Mouse (Mus musculus): ENCODE data around the gene Clca3a1. TPM values are rescaled to one million over a fixed set of nuclear protein-coding genes. Genes with fewer than 3 reads are reported as not detected.

The Clca3a1 gene
- polyA plus RNA-seq, 1 experiment: 0.12 TPM

DNA sequence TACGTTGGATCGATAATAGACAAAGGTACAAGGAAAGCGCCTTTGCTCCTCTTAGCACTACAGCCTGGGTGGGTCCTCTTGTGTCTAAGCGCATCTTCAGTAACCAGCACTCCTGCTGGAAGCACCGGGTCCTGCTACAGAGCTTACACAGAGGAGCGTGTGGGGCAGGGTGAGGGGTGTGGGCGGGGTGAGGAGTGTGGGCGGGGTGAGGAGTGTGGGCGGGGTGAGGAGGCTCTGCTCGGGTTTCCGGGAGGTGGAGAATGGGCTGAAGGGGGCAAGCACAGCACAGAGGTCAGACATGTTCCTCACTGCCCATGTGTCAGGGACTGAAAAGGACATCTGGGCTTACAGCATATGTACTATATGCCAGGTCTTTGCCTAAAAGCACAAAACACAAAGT lies 71.5 kb downstream of the Clca3a1 start:
- Histone ChIP-seq H3ac (ENCODE audit: control insufficient read depth, insufficient read length, low read depth) (no peak overlapping the region), H3K27me3 (ENCODE audit: control insufficient read depth, insufficient read depth, insufficient read length) (no peaks in the 10 kb centered on the region), H3K79me2 (ENCODE audit: control insufficient read depth, insufficient read depth) (no peaks in the 10 kb centered on the region), H3K79me3 (ENCODE audit: low read depth) (no peaks in the 10 kb centered on the region), H3K36me3 (ENCODE audit: control insufficient read depth, insufficient read depth) (peaks cover 88% of the 10 kb centered on the region), H3K4me3 (ENCODE audit: insufficient read depth, poor library complexity, severe bottlenecking) (no peak overlapping the region)
- TF ChIP-seq MYOG (IDR thresholded peaks at IDR 0.05; ENCODE audit: control insufficient read depth, extremely low read depth, insufficient read length) (no peak), CEBPB (IDR thresholded peaks at IDR 0.05; ENCODE audit: low read depth) (no peak), CTCF (IDR thresholded peaks at IDR 0.05; ENCODE audit: control insufficient read depth, insufficient read depth, insufficient read length) (no peak), MYOD1 (IDR thresholded peaks at IDR 0.05; ENCODE audit: control insufficient read depth, insufficient read length, low read depth) (no peak), MAX (IDR thresholded peaks at IDR 0.05) (no peak), FOSL1 (IDR thresholded peaks at IDR 0.05; ENCODE audit: insufficient read depth, low read length, poor library complexity, severe bottlenecking) (no peak), USF1 (IDR thresholded peaks at IDR 0.05; ENCODE audit: low read depth) (no peak)

DNA sequence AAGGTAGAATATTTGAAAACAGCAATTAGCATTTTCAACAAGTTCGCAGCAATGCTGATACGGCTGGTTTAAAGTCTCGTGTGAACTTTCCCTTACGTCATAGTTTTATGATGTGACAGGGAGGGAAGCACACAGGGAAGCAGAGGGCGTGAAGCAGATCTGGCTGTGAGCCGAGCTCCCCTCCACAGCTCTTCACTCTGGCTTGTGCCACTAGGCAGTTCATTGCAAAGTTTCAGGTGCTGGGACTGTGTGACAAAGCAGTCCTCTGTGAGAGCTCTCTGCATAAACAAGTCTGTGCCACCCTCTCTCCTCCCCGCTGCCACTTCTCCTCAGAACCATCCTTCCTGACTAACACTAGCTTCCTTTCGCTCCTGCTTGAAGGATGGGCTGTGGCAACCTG lies 72.5 kb downstream of the Clca3a1 start:
- Histone ChIP-seq H3K36me3 (ENCODE audit: control insufficient read depth, insufficient read depth) (peaks cover 85% of the 10 kb centered on the region), H3K4me3 (ENCODE audit: insufficient read depth, poor library complexity, severe bottlenecking) (no peak overlapping the region), H3K79me2 (ENCODE audit: control insufficient read depth, insufficient read depth) (no peaks in the 10 kb centered on the region), H3K27me3 (ENCODE audit: control insufficient read depth, insufficient read depth, insufficient read length) (no peaks in the 10 kb centered on the region), H3ac (ENCODE audit: control insufficient read depth, insufficient read length, low read depth) (no peak overlapping the region), H3K79me3 (ENCODE audit: low read depth) (no peaks in the 10 kb centered on the region)
- TF ChIP-seq CEBPB (IDR thresholded peaks at IDR 0.05; ENCODE audit: low read depth): no peak
- no peak for TF ChIP-seq MYOG (IDR thresholded peaks at IDR 0.05; ENCODE audit: control insufficient read depth, extremely low read depth, insufficient read length)
- TF ChIP-seq USF1 (IDR thresholded peaks at IDR 0.05; ENCODE audit: low read depth): no peak
- TF ChIP-seq CTCF (IDR thresholded peaks at IDR 0.05; ENCODE audit: control insufficient read depth, insufficient read depth, insufficient read length): no peak

DNA sequence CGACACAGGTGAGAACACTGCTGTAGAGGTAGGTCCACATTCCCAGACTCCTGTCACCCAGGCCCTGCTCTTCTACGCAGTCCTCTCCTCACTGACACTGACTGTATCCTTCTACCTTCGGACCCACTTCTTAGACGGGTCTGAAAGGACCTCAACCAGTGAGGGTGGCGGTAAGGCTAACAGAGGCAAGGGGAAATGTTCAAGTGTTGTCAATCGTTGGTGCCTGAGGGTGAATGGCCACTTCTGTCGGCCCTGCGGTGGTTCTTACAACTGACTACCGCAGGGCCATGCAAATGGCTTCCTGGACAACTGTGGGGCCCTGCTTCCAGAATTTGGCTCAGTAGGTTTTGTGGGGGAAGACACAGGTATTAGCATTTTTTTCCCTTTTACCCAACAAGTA lies 73.2 kb downstream of the Clca3a1 start:
- peaks cover 78% of the 10 kb centered on the region for H3K36me3 ChIP-seq (ENCODE audit: control insufficient read depth, insufficient read depth)
- TF ChIP-seq CEBPB (IDR thresholded peaks at IDR 0.05; ENCODE audit: low read depth): no peak

DNA sequence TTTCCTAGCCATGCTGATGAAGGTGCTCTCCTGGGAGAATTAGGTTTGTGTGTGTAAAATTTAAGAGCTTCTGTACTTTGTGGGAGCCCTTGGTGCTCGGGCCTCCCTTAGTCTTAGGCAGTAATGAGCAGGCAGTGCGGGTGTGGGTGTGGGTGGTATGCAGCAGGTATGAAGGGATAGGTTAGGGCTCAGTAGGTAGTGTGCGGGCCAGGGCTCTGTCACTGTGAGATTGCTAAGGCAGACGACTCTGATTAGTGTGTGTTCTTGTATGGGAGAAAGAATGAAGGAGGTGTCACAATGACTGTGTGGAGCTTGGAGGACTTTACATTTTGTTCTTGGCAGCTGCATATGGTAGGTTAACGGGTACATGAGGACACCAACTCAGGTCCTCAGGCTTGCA lies 74.6 kb downstream of the Clca3a1 start:
- Histone ChIP-seq H3K36me3 (ENCODE audit: control insufficient read depth, insufficient read depth) (peaks cover 65% of the 10 kb centered on the region), H3K79me2 (ENCODE audit: control insufficient read depth, insufficient read depth) (no peaks in the 10 kb centered on the region), H3K79me3 (ENCODE audit: low read depth) (no peaks in the 10 kb centered on the region), H3ac (ENCODE audit: control insufficient read depth, insufficient read length, low read depth) (no peak overlapping the region), H3K4me3 (ENCODE audit: insufficient read depth, poor library complexity, severe bottlenecking) (no peak overlapping the region), H3K27me3 (ENCODE audit: control insufficient read depth, insufficient read depth, insufficient read length) (no peaks in the 10 kb centered on the region)
- no peak for TF ChIP-seq FOSL1 (IDR thresholded peaks at IDR 0.05; ENCODE audit: insufficient read depth, low read length, poor library complexity, severe bottlenecking)
- TF ChIP-seq USF1 (IDR thresholded peaks at IDR 0.05; ENCODE audit: low read depth): no peak
- TF ChIP-seq CTCF (IDR thresholded peaks at IDR 0.05; ENCODE audit: control insufficient read depth, insufficient read depth, insufficient read length): no peak

More for the DNA sequence above, 73.2 kb downstream of the Clca3a1 start:
- no peaks in the 10 kb centered on the region for H3K79me3 ChIP-seq (ENCODE audit: low read depth)
- no peak overlapping the region for H3K4me3 ChIP-seq (ENCODE audit: insufficient read depth, poor library complexity, severe bottlenecking)
- H3K27me3 ChIP-seq (ENCODE audit: control insufficient read depth, insufficient read depth, insufficient read length): no peaks in the 10 kb centered on the region
- H3K79me2 ChIP-seq (ENCODE audit: control insufficient read depth, insufficient read depth): no peaks in the 10 kb centered on the region
- no peak overlapping the region for H3ac ChIP-seq (ENCODE audit: control insufficient read depth, insufficient read length, low read depth)

DNA sequence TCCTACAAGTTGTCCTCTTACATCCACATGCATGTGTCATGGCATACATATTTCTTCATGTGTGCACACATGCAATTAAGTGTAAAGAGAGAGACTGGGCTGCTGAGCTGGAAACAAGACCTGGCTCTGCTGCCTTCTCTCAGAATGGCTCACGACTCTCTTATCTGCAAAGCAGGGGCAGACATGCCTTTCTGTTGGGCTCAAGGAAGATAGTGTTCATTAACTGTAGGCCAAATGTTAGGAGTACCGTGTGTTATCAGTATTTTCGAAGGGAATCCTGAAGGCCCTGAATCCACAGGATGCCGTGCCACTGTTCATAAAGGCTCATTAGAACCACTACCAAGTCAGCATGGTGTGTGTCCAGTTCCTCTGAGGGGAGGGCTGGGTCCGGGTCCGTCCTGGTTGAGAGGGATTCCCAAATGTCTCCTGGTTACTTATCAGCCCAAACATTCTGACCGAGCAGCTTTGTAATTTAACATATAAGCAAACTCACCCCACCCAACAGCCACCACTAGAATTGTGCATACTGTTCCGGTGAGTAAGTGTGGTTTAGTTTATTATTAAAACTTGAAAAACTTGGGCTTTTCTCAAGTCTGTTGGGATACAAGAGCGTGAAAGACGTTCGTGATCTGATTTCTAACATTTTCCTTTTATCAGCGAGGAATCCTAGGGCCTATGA lies 77.5 kb downstream of the Clca3a1 start:
- TF ChIP-seq MYOG (IDR thresholded peaks at IDR 0.05; ENCODE audit: control insufficient read depth, extremely low read depth, insufficient read length) (no peak), MYOD1 (IDR thresholded peaks at IDR 0.05; ENCODE audit: control insufficient read depth, insufficient read length, low read depth) (no peak), CEBPB (IDR thresholded peaks at IDR 0.05; ENCODE audit: low read depth) (no peak), CTCF (IDR thresholded peaks at IDR 0.05; ENCODE audit: control insufficient read depth, insufficient read depth, insufficient read length) (no peak), MAX (IDR thresholded peaks at IDR 0.05) (no peak), FOSL1 (IDR thresholded peaks at IDR 0.05; ENCODE audit: insufficient read depth, low read length, poor library complexity, severe bottlenecking) (no peak), USF1 (IDR thresholded peaks at IDR 0.05; ENCODE audit: low read depth) (no peak)
- H3K4me3 ChIP-seq (ENCODE audit: insufficient read depth, poor library complexity, severe bottlenecking): no peak overlapping the region
- no peak overlapping the region for H3ac ChIP-seq (ENCODE audit: control insufficient read depth, insufficient read length, low read depth)
- no peaks in the 10 kb centered on the region for H3K27me3 ChIP-seq (ENCODE audit: control insufficient read depth, insufficient read depth, insufficient read length)
- no peaks in the 10 kb centered on the region for H3K79me3 ChIP-seq (ENCODE audit: low read depth)
- peaks cover 37% of the 10 kb centered on the region for H3K36me3 ChIP-seq (ENCODE audit: control insufficient read depth, insufficient read depth)
- no peaks in the 10 kb centered on the region for H3K79me2 ChIP-seq (ENCODE audit: control insufficient read depth, insufficient read depth)

DNA sequence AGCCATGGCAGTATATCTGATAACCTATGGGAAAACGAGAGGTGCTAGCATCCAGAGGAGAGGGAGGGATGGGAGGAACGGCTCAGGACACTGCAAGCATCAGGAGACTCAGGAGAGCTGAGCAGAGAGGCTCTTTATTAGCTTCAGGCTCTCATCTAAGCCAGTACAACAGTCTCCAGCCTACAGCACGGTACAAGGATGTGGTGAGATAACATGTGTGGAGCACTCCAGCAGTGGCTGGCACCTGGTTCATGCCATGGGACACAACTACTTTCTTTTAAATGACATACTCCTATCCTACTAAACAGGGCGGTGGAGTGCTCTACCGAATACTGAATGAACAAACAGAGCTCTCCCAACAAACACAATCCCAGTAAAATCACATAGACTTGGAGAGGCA lies 79.2 kb downstream of the Clca3a1 start:
- Histone ChIP-seq H3K79me2 (ENCODE audit: control insufficient read depth, insufficient read depth) (no peaks in the 10 kb centered on the region), H3ac (ENCODE audit: control insufficient read depth, insufficient read length, low read depth) (no peak overlapping the region), H3K79me3 (ENCODE audit: low read depth) (no peaks in the 10 kb centered on the region), H3K27me3 (ENCODE audit: control insufficient read depth, insufficient read depth, insufficient read length) (no peaks in the 10 kb centered on the region), H3K36me3 (ENCODE audit: control insufficient read depth, insufficient read depth) (peaks cover 20% of the 10 kb centered on the region), H3K4me3 (ENCODE audit: insufficient read depth, poor library complexity, severe bottlenecking) (no peak overlapping the region)
- no peak for TF ChIP-seq CTCF (IDR thresholded peaks at IDR 0.05; ENCODE audit: control insufficient read depth, insufficient read depth, insufficient read length)
- TF ChIP-seq MYOG (IDR thresholded peaks at IDR 0.05; ENCODE audit: control insufficient read depth, extremely low read depth, insufficient read length): no peak
- TF ChIP-seq FOSL1 (IDR thresholded peaks at IDR 0.05; ENCODE audit: insufficient read depth, low read length, poor library complexity, severe bottlenecking): no peak
- TF ChIP-seq CEBPB (IDR thresholded peaks at IDR 0.05; ENCODE audit: low read depth): no peak
- TF ChIP-seq MAX (IDR thresholded peaks at IDR 0.05): no peak
- no peak for TF ChIP-seq MYOD1 (IDR thresholded peaks at IDR 0.05; ENCODE audit: control insufficient read depth, insufficient read length, low read depth)
- no peak for TF ChIP-seq USF1 (IDR thresholded peaks at IDR 0.05; ENCODE audit: low read depth)
